Mouse (Mus musculus) inflammation-experienced regulatory T-cells, adult 6 months (primary cell): ENCODE measurements around the gene Rps2. TPM values are rescaled to one million over a fixed set of nuclear protein-coding genes. Genes with fewer than 3 reads are reported as not detected.
A peak's percentile ranks its signal among the peaks of the same experiment; 100 is the strongest.
"Not testable (repeated sequence)": the region's sequence is repeated elsewhere in the genome, so short reads cannot be mapped to it uniquely, and the experiment has no call there.

ENCODE experiments used
- ATAC-seq: one replicate; pipeline ENCODE4 v1.8.0; 2017
- polyA plus RNA-seq, 3 experiments: library from polyadenylated mRNA; unstranded; fragments of 100-300 nt; shearing (Covaris generic); gene quantifications; one replicate each; pipeline ENCODE4 v1.2.1; 2017

Rps2 gene
- polyA plus RNA-seq, 3 experiments from 2014 or later, result 452 to 883 (median 453) TPM

GRCm38 (mm10) chr17:24706982-24707800, 10.7 kb upstream of the Rps2 start, which contains the start of gene Tbl3:
Tbl3 (minus strand) TSS chr17:24707660.
- peak; percentile 81 for ATAC-seq

GRCm38 (mm10) chr17:24707801-24708425, 10.0 kb upstream of the Rps2 start:
- ATAC-seq, result no peak

GRCm38 (mm10) chr17:24708646-24709045, 9.3 kb upstream of the Rps2 start:
- ATAC-seq, result peak; percentile 45

GRCm38 (mm10) chr17:24715556-24715955, 2.4 kb upstream of the Rps2 start:
- no peak for ATAC-seq

- no peak for ATAC-seq
These were observed 1.7 kb upstream of the Rps2 start for GRCm38 (mm10) chr17:24716166-24716682.

- ATAC-seq, result not testable (repeated sequence)
These were observed 1.0 kb downstream of the Rps2 start for GRCm38 (mm10) chr17:24718938-24719337.

GRCm38 (mm10) chr17:24719494-24720222, 1.7 kb downstream of the Rps2 start:
- peak; percentile 84 for ATAC-seq

- ATAC-seq, result not testable (repeated sequence)
These were observed 2.7 kb downstream of the Rps2 start for GRCm38 (mm10) chr17:24720616-24721015.

GRCm38 (mm10) chr17:24721383-24721955, 3.6 kb downstream of the Rps2 start:
- not testable (repeated sequence) for ATAC-seq

- ATAC-seq, result no peak
These were observed 4.5 kb downstream of the Rps2 start for GRCm38 (mm10) chr17:24722220-24722924.

- ATAC-seq, result no peak
These were observed 5.4 kb downstream of the Rps2 start for GRCm38 (mm10) chr17:24723122-24723880.

GRCm38 (mm10) chr17:24723881-24724180, 5.9 kb downstream of the Rps2 start:
- peak; percentile 8 for ATAC-seq

- ATAC-seq, result peak; percentile 44
These were observed 6.3 kb downstream of the Rps2 start, which contains the start of gene Ndufb10 for GRCm38 (mm10) chr17:24724184-24724583. Ndufb10 (minus strand) TSS chr17:24724478.

- no peak for ATAC-seq
These were observed 7.9 kb downstream of the Rps2 start for GRCm38 (mm10) chr17:24725637-24726390.

- no peak for ATAC-seq
These were observed 9.7 kb downstream of the Rps2 start, which contains the start of gene Rpl3l for GRCm38 (mm10) chr17:24727618-24728017. Rpl3l (plus strand) TSS chr17:24727820.

- ATAC-seq, result no peak
These were observed 10.3 kb downstream of the Rps2 start for GRCm38 (mm10) chr17:24728184-24728583.

GRCm38 (mm10) chr17:24729067-24729466, 11.2 kb downstream of the Rps2 start:
- ATAC-seq, result no peak

- no peak for ATAC-seq
These were observed 12.9 kb downstream of the Rps2 start for GRCm38 (mm10) chr17:24730787-24731186.

- no peak for ATAC-seq
These were observed 14.5 kb downstream of the Rps2 start for GRCm38 (mm10) chr17:24732233-24732935.
